Mouse (Mus musculus): ENCODE results near the gene Lpp.

GRCm38 (mm10) chr16:24619458-24619857, 226.2 kb downstream of the Lpp start:
- TF ChIP-seq CTCF (IDR thresholded peaks at IDR 0.05; ENCODE audit: control insufficient read depth, insufficient read depth, low read length) (no peak), POLR2A (IDR thresholded peaks at IDR 0.05; ENCODE audit: borderline replicate concordance, control insufficient read depth, low read depth, low read length) (no peak)
